Mouse (Mus musculus): ENCODE measurements around the gene Akap13.

Gene Akap13

GRCm38 (mm10) chr7:75802887-75803286 lies 347.6 kb downstream of the Akap13 start:
- no peak for DNase-seq
